Mouse (Mus musculus) erythroblast, embryonic 14.5 days (primary cell): ENCODE data around the gene Slc18a2.

Source experiments
- GATA1 ChIP-seq: IDR thresholded peaks from 2 replicates; pipeline ENCODE4 v1.6.1; 2012; ENCODE audit warnings: low read length, inconsistent platforms, mixed read lengths
- TAL1 ChIP-seq: IDR thresholded peaks from 3 replicates; pipeline ENCODE4 v1.6.1; 2012; ENCODE audit warnings: low read length, inconsistent platforms, mixed read lengths

GRCm38 (mm10) chr19:59265907-59266306 lies 5.2 kb downstream of the Slc18a2 start:
- TF ChIP-seq GATA1 (no peak), TAL1 (no peak)
